Mouse (Mus musculus): ENCODE data around the gene Hipk2. TPM values are rescaled to one million over a fixed set of nuclear protein-coding genes. Genes with fewer than 3 reads are reported as not detected.
"Not testable (repeated sequence)": the region's sequence is repeated elsewhere in the genome, so short reads cannot be mapped to it uniquely, and the experiment has no call there.

The Hipk2 gene
- polyA plus RNA-seq, 1 experiment: 34.3 TPM

DNA sequence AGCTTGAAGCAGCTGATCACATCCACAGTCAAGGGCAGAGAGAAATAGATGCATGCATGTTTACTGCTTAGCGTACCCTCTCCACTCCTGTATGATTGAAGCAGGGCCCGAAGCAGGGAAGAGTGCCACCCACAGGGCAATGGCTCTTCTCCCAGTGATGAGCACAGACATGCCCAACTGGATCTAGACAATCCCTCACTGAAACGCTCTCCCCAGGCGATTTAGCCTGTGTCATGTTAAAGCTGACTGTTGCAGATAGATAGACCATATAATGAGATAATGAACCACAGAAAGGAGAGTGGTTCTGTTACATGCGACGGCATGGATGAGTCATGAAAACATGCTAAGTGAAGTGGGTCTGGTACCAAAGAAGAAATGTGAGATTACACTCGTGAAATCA is 204.7 kb downstream of the Hipk2 start:
- no peaks in the 10 kb centered on the region for H3K27me3 ChIP-seq (ENCODE audit: control insufficient read depth, insufficient read depth, low read length)
- TF ChIP-seq POLR2A (IDR thresholded peaks at IDR 0.05; ENCODE audit: borderline replicate concordance, insufficient read depth, low read length) (no peak), CTCF (IDR thresholded peaks at IDR 0.05; ENCODE audit: borderline replicate concordance, insufficient read depth, low read depth, low read length) (peak; percentile 6; the same call in 1 of the 2 replicates)
- H3K27ac ChIP-seq (ENCODE audit: insufficient read depth, low read length): no peak overlapping the region
- no peak for DNase-seq
- no peak overlapping the region for H3K4me3 ChIP-seq (replicated peaks; ENCODE audit: insufficient read depth, low read depth, low read length)
- WGBS: 56% methylated on average over 7 of the region's 7 CpGs
- H3K4me1 ChIP-seq (ENCODE audit: control insufficient read depth, insufficient read depth, low read length): peaks cover 3% of the 10 kb centered on the region

DNA sequence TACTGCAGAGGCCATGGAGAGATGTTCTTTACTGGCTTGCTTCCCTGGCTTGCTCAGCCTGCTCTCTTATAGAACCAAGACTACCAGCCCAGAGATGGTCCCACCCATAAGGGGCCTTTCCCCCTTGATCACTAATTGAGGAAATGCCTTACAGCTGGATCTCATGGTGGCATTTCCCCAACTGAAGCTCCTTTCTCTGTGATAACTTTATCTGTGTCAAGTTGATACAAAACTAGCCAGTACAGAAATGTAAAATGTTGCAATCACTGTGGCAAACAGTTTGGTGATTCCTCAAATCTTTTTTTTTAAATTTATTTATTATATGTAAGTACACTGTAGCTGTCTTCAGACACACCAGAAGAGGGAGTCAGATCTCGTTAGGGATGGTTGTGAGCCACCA is 205.5 kb downstream of the Hipk2 start:
- not testable (repeated sequence) for H3K4me1 ChIP-seq (ENCODE audit: control insufficient read depth, insufficient read depth, low read length); H3K27ac ChIP-seq (ENCODE audit: insufficient read depth, low read length); H3K4me3 ChIP-seq (replicated peaks; ENCODE audit: insufficient read depth, low read depth, low read length); DNase-seq; H3K27me3 ChIP-seq (ENCODE audit: control insufficient read depth, insufficient read depth, low read length)
- 86% methylated on average over 1 of the region's 1 CpGs for WGBS

- TF ChIP-seq POLR2A (IDR thresholded peaks at IDR 0.05; ENCODE audit: borderline replicate concordance, insufficient read depth, low read length): no peak
- peak; percentile 17; the same call in 1 of the 2 replicates for TF ChIP-seq CTCF (IDR thresholded peaks at IDR 0.05; ENCODE audit: borderline replicate concordance, insufficient read depth, low read depth, low read length)
- WGBS: 80% methylated on average over 6 of the region's 6 CpGs
- DNase-seq: no peak
- Histone ChIP-seq H3K4me3 (replicated peaks; ENCODE audit: insufficient read depth, low read depth, low read length) (no peak overlapping the region), H3K27ac (ENCODE audit: insufficient read depth, low read length) (no peak overlapping the region), H3K4me1 (ENCODE audit: control insufficient read depth, insufficient read depth, low read length) (peaks cover 6% of the 10 kb centered on the region), H3K27me3 (ENCODE audit: control insufficient read depth, insufficient read depth, low read length) (no peaks in the 10 kb centered on the region)
These were observed 206.4 kb downstream of the Hipk2 start for GRCm38 (mm10) chr6:38669580-38669979.

GRCm38 (mm10) chr6:38662714-38663615 is 213.0 kb downstream of the Hipk2 start, which contains the start of gene Clec2l:
TSS of gene Clec2l (plus strand) at chr6:38663069.
- DNase-seq: peak; percentile 79 to 81
- Histone ChIP-seq H3K4me1 (ENCODE audit: control insufficient read depth, insufficient read depth, low read length) (peaks cover 11% of the 10 kb centered on the region), H3K27me3 (ENCODE audit: control insufficient read depth, insufficient read depth, low read length) (no peaks in the 10 kb centered on the region), H3K4me3 (replicated peaks; ENCODE audit: insufficient read depth, low read depth, low read length) (peak within 1 kb of the TSS; percentile 68), H3K27ac (ENCODE audit: insufficient read depth, low read length) (peak within 1 kb of the TSS; percentile 32)
- WGBS: under 1% methylated on average over 83 of the region's 84 CpGs
- TF ChIP-seq POLR2A (IDR thresholded peaks at IDR 0.05; ENCODE audit: borderline replicate concordance, insufficient read depth, low read length) (0 out of 2 replicates have a peak, but pooled peaks have one; percentile 33), CTCF (IDR thresholded peaks at IDR 0.05; ENCODE audit: borderline replicate concordance, insufficient read depth, low read depth, low read length) (no peak)

DNA sequence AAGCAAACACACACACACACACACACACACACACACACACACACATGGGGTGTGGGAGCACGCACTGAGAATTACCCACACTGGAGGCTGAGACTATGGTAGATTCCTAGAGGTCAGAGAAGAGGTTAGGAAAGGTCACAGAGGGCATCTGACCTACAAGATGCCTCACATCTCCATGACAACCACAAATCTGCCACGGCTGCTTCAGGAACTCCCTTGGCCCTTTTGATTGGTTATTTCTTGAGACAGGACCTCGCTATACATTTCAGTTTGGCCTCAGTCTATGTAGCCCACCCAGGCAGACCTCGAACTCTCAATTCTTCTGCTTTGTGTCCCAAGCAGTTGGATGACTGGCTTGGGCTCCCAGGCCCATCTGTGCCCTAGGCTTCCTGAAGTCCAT is 214.3 kb downstream of the Hipk2 start:
- WGBS: 75% methylated on average over 4 of the region's 4 CpGs

GRCm38 (mm10) chr6:38650263-38650937 is 225.6 kb downstream of the Hipk2 start:
- Histone ChIP-seq H3K27ac (ENCODE audit: insufficient read depth, low read length) (no peak overlapping the region), H3K27me3 (ENCODE audit: control insufficient read depth, insufficient read depth, low read length) (no peaks in the 10 kb centered on the region), H3K4me3 (replicated peaks; ENCODE audit: insufficient read depth, low read depth, low read length) (no peak overlapping the region), H3K4me1 (ENCODE audit: control insufficient read depth, insufficient read depth, low read length) (no peaks in the 10 kb centered on the region; the same call in 1 of the 2 replicates)
- WGBS: 28% methylated on average over 14 of the region's 14 CpGs
- peak; percentile 64 to 75 for DNase-seq
- no peak for TF ChIP-seq POLR2A (IDR thresholded peaks at IDR 0.05; ENCODE audit: borderline replicate concordance, insufficient read depth, low read length)
- TF ChIP-seq CTCF (IDR thresholded peaks at IDR 0.05; ENCODE audit: borderline replicate concordance, insufficient read depth, low read depth, low read length): peak; percentile 94

More for the DNA sequence above, 214.3 kb downstream of the Hipk2 start:
- no peaks in the 10 kb centered on the region for H3K27me3 ChIP-seq (ENCODE audit: control insufficient read depth, insufficient read depth, low read length)
- no peak overlapping the region for H3K4me3 ChIP-seq (replicated peaks; ENCODE audit: insufficient read depth, low read depth, low read length)
- H3K27ac ChIP-seq (ENCODE audit: insufficient read depth, low read length): no peak overlapping the region
- DNase-seq: no peak
- TF ChIP-seq POLR2A (IDR thresholded peaks at IDR 0.05; ENCODE audit: borderline replicate concordance, insufficient read depth, low read length): no peak
- TF ChIP-seq CTCF (IDR thresholded peaks at IDR 0.05; ENCODE audit: borderline replicate concordance, insufficient read depth, low read depth, low read length): no peak
- peaks cover 11% of the 10 kb centered on the region for H3K4me1 ChIP-seq (ENCODE audit: control insufficient read depth, insufficient read depth, low read length)

GRCm38 (mm10) chr6:38649545-38649944 is 226.4 kb downstream of the Hipk2 start:
- no peaks in the 10 kb centered on the region; the same call in 1 of the 2 replicates for H3K4me1 ChIP-seq (ENCODE audit: control insufficient read depth, insufficient read depth, low read length)
- H3K4me3 ChIP-seq (replicated peaks; ENCODE audit: insufficient read depth, low read depth, low read length): no peak overlapping the region
- no peak overlapping the region for H3K27ac ChIP-seq (ENCODE audit: insufficient read depth, low read length)
- no peak for DNase-seq
- TF ChIP-seq POLR2A (IDR thresholded peaks at IDR 0.05; ENCODE audit: borderline replicate concordance, insufficient read depth, low read length): no peak
- TF ChIP-seq CTCF (IDR thresholded peaks at IDR 0.05; ENCODE audit: borderline replicate concordance, insufficient read depth, low read depth, low read length): peak; percentile 25; the same call in 1 of the 2 replicates
- H3K27me3 ChIP-seq (ENCODE audit: control insufficient read depth, insufficient read depth, low read length): no peaks in the 10 kb centered on the region
- 71% methylated on average over 3 of the region's 3 CpGs for WGBS

Other genes with a start within 250 kb of the Hipk2 start
- gene Klrg2, start 238.9 kb downstream of the Hipk2 start, polyA plus RNA-seq (2012; rRNA removed): 0.73 and 1.0 TPM in 2 replicates
- 226 and 246 TPM in 2 replicates for gene Clec2l, start 213.1 kb downstream of the Hipk2 start, polyA plus RNA-seq (2012; rRNA removed)
- gene Tbxas1, start 761 bp downstream of the Hipk2 start, polyA plus RNA-seq (2012; rRNA removed): 1.2 TPM in 2 replicates
- 19.7 and 20.5 TPM in 2 replicates for gene Parp12, start 242.2 kb upstream of the Hipk2 start, polyA plus RNA-seq (2012; rRNA removed)

All from cerebellum, adult 2 months (tissue).